Mouse (Mus musculus) bone marrow macrophage, adult 2 months (primary cell): ENCODE measurements around the gene Hmgcl.

ENCODE experiments used
- CTCF ChIP-seq: IDR thresholded peaks from 2 replicates; pipeline ENCODE4 v1.5.1; 2012; ENCODE audit warnings: low read depth, mild to moderate bottlenecking, low read length, moderate library complexity
- POLR2A ChIP-seq: IDR thresholded peaks from 2 replicates; pipeline ENCODE4 v1.6.1; 2012; ENCODE audit warnings: mild to moderate bottlenecking, low read depth, low read length, borderline replicate concordance

GRCm38 (mm10) chr4:135995118-135995517, 48.9 kb downstream of the Hmgcl start:
- TF ChIP-seq CTCF (no peak), POLR2A (no peak)
